Mouse (Mus musculus): Measurements from ENCODE around the gene Ntm.

Ntm gene

DNA sequence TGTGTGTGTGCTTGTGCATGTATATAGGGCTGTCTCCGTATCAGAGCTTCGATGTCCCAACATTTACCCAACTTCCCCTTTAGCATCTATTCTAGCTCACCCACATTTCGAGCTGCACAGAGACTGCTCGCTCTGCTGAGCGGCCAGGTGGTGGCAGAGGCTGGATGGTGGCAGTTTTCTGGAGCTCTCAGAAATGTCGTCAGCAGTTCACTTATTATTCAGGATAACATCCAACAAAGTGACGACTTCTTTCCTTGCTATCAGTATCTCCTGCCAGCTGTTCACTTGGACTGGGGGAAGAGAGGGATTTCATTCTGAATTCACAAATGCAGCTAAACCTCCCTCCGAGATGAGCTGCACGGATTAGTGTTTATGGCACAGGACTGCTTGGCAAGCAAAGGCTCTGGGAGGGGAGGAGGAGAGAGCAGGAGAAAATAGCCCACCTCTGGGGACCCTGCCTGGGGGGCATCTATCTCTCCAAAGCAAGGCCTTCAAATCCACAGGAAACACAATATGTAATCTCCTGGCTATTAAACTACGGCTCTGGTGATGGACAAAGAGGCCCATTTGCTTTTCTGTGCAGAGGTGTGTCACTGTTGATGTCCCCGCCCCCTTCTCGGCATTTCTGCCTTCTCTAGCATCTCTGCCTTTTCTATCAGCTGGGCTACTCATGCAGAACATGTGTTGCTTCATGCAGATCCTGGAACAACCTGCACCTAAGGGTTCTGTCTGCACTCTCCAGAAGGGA lies 159.8 kb downstream of the Ntm start:
- DNase-seq (ENCODE audit: low spot score in 2 of 2), result no peak

- no peak for DNase-seq (ENCODE audit: low spot score in 2 of 2)
These were observed 160.8 kb downstream of the Ntm start for GRCm38 (mm10) chr9:29802071-29802705.

DNA sequence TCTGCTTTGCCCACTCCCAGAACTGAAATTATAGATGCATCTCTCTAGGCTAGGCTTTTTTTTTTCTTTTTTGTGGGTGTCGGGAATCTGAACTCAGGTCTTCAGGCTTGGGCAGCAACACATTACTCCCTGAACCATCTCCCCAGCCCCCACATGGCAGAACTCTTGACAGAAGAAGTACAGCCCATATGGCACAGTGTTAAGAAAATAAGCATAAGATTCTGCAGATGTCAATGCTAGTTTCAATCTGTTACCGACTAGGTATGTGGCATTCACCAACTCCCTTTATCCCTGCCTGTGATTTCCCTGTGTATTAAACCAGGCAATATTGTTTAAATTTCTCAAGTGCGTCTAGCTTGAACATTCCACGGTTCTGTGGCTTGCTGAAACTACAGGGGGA lies 166.7 kb downstream of the Ntm start:
- DNase-seq (ENCODE audit: low spot score in 2 of 2), result no peak

DNA sequence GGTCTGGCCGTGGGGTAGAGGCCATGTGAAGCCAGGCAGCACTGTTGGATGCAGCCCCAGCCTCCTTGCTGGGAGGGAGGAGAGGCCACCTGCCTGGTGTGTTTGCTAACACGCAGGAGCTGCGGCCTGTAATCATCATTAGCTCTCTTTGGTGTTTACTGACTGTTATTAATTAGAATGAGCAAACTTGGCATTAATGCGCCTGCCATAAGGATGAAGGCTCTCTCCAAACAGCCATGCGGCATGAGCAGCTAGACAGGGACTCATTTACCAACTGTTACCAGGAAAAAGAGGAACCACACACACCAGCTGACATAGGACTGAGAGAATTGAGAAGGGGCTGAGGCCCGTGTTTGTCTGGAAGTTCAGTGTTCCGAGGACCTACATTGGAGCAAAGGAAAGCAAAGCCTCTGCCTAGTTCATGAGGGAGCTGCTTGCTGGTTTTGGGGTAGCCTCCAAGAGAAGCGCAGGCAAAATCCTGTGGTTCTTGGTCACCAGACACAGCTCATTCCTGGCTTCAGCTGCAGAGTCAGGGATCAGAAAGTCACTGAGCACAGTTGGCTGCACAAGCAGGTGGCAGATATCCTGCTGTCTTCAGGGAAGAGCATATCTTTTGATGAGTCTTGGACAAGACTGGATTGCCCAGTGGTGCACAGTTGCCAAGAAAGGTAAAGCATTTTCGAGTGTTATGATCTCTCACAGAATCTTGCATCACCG lies 171.6 kb downstream of the Ntm start:
- DNase-seq (ENCODE audit: low spot score in 2 of 2), result no peak

DNA sequence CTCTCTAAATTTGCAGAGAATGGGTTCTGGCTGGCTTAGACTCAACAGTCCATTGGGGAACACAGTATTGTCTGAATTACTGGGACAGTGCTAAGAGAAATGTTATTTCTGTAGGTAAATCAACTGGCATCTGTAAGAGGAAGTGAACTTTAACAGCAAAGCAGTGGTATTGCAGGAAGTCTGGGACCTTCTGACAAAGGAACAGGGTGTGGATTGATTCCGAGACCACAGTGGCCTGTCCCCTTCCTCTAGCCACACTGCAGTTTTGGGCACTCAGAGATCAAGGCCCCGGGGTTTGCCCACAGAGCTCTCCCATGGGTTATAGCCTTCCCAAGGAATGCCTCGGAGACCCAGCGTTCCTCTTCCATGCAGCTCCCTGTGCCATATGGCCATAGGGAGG lies 172.9 kb downstream of the Ntm start:
- DNase-seq (ENCODE audit: low spot score in 2 of 2), result no peak

DNA sequence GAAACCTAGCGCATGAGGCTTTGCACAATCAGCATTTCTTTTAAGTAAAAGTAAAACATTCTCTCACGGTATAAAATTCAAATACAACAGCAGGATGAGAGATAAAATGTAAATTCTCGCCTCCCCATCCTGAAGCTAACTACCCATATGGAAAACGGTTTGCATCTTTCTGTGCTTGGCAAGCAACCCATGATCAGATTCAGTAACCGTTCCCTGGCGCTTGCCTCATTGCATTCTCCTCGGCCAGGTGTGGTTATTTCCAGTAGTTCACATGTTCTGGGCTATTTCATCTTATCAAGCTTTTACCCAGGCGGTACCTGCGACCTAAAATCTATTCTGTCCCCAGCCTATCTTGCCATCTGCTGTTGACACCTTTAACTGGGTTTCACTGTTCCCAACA lies 174.1 kb downstream of the Ntm start:
- no peak for DNase-seq (ENCODE audit: low spot score in 2 of 2)

DNA sequence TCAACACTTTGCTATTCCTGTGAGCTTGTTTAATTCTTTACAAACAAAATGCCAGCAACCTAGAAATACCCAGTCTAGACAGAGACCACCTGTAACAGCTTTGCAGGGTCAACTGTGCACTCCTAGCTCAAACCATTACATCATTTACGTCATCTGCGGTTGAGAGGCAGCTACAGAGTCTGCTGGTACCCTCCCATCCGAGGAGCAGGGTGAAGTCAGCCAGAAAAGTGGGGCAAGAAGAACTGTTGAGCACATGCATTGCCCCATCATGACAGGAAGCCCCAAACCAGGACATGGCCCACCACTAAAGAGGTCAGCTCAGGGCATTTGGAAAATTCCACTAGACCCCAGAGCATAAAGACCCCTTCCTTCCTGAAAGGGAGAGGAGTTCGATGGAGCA lies 175.5 kb downstream of the Ntm start:
- no peak for DNase-seq (ENCODE audit: low spot score in 2 of 2)

DNA sequence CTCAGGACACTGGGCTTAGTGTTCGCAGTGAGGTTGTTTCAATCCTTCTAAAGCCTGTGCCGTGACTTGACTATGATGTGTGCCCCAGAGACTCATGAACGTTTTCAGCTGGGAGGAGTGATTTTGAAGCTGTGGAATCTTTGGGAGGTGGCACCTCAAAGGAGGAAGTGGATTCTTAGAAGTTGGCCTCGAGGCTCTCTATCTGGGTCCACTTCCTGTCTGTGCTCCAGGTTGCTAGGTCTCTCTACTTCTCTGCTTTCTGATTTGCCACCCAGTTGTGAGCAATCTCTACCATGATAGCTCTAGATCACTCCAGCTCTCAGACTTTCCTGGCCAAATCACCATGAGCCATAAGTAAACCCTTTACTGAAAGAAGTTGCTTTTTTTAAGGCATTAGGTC lies 180.2 kb downstream of the Ntm start:
- no peak for DNase-seq (ENCODE audit: low spot score in 2 of 2)

DNA sequence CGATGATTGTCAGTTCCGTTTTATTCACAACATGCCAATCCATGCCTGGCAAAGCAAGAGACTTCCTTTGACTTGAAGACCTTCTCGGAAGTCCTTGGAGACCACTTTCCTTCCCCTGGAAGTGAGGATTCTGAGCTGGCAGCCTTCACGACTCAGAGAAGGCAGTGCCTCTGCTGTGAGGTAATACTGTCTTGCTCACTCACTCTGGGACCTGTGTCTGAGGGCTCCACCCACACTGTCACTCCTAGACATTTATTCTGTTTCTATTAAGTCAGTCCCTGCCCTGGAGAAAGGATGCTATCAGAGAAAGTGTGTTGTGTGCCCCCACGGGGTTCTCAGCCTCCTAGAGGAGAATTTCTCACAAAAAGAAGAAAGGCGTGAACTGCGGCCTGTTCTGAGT lies 183.2 kb downstream of the Ntm start:
- DNase-seq (ENCODE audit: low spot score in 2 of 2), result no peak

DNA sequence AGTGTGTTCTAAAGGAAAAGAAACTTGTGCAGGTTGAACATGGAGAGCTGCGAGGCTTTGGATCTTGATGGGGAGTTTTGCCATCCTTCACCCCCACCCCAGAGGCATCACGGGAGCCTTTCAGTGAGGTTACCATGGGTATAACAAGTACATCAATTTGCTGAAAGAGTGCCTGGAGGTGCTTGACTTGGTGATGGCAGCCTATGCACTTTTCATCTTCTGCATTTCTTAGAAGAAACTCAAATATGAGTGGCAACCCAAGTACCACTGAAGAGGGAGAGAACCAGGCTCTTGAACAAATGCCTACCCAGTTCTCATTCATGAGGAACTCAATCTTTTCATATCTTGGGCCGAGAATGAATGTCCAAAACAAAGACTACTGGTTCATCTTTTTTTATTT lies 186.0 kb downstream of the Ntm start:
- DNase-seq (ENCODE audit: low spot score in 2 of 2), result no peak

GRCm38 (mm10) chr9:29776542-29776941 lies 186.4 kb downstream of the Ntm start:
- no peak for DNase-seq (ENCODE audit: low spot score in 2 of 2)

DNA sequence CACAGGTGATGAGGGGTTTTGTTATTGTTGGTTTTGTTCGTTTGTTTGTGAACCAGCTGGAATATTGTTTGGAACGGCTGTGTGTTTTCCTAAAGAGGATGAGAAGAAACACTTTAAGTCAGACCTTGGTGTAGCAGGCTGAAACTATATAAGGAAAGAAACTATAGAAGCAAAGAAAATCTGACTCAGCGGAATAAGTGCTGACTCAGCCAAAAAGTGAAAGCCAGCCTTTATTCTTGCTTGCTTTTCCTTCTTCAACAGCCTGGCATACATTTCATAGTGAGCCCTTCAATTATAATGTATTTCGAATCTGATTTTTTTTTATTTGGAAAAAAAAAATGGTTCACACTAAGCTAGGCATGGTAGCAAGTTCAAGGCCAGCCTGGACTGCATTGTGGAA lies 186.9 kb downstream of the Ntm start:
- no peak for DNase-seq (ENCODE audit: low spot score in 2 of 2)

GRCm38 (mm10) chr9:29772625-29773388 lies 190.1 kb downstream of the Ntm start:
- no peak for DNase-seq (ENCODE audit: low spot score in 2 of 2)

DNA sequence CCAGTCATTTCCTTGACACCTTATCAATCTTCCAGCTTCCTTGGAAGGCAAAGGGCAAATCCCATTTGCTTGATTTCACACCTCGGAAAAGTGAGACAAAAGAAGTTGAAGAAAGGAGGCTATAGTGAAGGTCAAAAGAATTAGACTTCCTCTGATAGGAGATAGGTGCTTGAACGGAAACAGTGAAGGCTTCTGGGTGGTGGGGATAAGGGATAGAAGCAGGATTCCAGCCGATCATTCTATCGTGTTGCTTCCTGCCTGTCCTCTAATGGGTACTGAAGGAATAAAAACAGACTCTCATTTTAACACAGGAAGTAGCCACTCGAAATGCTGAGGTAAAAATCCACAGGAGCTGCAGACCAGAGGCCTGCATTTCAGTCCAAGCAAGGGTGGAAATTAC lies 191.1 kb downstream of the Ntm start:
- DNase-seq (ENCODE audit: low spot score in 2 of 2), result no peak

DNA sequence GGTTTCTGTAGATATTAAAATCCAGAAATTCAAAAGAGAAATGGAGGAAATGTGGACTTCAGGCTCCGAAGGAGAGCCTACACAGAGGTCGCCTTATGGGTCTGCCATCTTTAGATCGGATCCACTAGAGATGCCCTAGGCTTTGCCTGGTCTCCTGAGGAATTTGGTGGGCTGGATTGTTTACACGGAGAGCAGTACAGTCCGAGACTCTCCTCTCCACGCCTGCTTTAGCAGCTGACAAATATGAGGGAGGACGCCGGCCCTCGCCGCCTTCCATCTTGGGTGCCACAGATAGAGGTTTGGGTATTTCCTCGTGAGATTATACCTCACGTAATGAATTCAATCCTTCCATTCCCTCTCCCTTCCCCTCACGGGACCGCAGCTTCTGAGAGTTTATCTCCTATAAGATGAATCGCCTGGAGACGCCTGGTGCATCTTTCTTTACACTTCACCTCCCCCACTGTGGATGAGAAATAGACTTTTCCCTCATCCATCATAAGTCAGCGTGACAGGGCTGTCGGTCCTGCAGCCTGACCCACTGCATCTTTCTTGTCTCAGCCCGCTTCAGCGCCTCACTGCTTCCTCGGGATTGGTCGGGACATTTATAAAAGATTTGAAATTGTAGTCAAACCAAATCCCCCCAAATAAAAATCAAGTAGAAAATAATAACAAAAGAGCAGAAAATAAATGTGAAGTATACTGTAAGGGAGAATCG lies 191.7 kb downstream of the Ntm start:
- no peak for DNase-seq (ENCODE audit: low spot score in 2 of 2)

GRCm38 (mm10) chr9:29769361-29769760 lies 193.6 kb downstream of the Ntm start:
- DNase-seq (ENCODE audit: low spot score in 2 of 2), result no peak

DNA sequence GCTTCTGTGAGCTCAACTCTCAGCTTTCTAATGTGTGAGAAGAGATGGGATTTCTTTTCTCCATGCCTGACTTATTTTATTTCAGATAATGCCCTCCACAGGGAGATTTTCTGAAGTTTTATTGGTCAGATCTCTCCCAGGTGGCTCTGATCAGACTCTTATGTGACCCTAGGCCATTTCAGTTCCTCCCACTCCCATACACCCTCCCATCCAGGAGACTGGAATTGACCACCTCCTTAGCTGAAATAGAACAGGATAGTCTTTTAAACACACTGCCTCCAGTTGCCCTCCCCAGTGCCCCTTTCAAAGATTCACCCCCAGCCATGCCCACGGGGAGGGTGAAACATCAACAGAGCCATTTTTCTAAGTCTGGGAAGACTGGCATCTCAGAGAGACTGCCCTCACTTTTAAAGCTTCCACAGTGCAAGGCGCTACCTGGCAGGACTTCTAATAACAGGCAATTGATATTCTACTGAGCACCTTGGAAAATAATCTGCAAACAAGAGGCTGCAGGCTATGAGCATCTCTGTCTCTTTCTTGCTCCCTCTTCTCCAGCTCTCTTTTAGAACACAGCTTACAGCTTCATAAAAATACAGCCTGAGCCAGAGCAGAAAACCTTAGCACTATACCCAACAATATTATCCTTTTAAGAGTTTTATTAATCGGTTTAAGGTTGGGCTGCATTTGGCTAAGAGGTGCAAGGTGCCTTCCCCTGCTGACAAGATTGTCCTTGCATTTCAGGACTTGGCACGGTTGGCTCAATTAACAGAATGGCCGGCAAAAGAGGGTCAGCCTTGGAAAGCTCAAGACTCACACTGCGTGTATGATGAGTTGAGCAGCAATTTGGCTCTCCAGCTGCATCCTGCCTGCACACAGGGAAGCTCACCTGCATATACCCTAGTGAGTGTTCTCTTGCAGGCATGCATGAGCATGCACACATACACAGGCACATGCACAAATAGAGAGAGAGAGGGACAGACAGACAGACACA lies 196.7 kb downstream of the Ntm start:
- DNase-seq (ENCODE audit: low spot score in 2 of 2), result no peak

GRCm38 (mm10) chr9:29763338-29763737 lies 199.6 kb downstream of the Ntm start:
- no peak for DNase-seq (ENCODE audit: low spot score in 2 of 2)

DNA sequence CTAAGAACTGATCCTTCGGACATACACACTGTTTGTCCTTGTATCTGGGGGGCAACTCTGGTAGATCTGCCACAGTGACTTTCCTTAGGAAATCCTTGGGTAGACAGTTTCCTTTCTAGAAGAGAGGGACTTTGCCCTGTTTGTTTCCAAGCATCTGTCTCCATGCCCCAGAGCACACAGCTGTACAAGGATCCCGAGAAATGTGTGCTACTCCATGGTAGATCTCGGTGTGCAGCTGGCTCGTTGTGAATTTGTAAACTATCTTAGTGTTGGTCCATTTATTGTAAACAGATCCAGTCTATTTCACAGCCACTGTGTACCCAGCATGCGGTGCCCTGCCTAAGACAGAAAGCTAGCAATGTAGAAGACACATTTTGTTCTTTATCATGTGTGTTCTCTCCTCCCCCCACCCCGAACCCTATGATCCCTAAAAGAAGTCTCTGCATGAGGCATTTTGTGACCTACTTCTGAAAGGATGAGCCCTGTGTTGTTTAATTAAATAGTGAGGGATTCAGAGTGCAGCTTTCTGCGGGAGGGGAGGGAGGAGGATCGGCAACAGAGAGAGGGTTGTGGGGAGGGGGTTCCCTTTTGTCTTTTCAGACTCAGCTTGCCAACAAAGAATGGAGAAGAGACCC lies 200.9 kb downstream of the Ntm start:
- DNase-seq (ENCODE audit: low spot score in 2 of 2), result no peak

DNA sequence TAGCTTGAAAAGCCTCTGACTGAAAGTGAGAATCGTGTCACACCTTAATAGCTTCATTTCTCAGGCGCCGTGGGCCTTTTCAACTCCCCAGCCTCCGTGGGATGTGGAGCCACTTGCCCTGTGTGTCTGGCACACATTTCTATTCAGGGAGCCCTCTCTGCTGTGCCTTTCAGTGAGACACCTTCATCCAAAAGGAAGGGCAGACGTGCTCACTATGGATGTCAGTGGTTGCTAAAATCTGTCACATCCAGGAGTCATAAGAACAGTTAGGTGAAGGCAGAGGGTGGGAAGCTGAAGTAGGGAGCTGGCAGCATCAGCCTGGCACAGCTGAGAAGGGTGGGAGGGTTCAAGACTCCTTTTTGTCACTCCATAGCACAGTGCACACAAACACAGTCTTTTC lies 201.4 kb downstream of the Ntm start:
- DNase-seq (ENCODE audit: low spot score in 2 of 2), result no peak
